Mouse (Mus musculus): ENCODE data around the gene Tmem108.

Tmem108 gene

GRCm38 (mm10) chr9:103721081-103721480, 40.6 kb downstream of the Tmem108 start:
- peak in 1 of 2 experiments; percentile 58 for DNase-seq (ENCODE audit: inconsistent age in 2 of 2, low spot score in 1 of 2)

- DNase-seq (ENCODE audit: inconsistent age in 2 of 2, low spot score in 1 of 2): no peak
These were observed 41.6 kb downstream of the Tmem108 start for GRCm38 (mm10) chr9:103720021-103720420.

GRCm38 (mm10) chr9:103716002-103716401, 45.6 kb downstream of the Tmem108 start:
- no peak for DNase-seq (ENCODE audit: inconsistent age in 2 of 2, low spot score in 1 of 2)

GRCm38 (mm10) chr9:103715352-103715751, 46.3 kb downstream of the Tmem108 start:
- no peak for DNase-seq (ENCODE audit: inconsistent age in 2 of 2, low spot score in 1 of 2)

- DNase-seq (ENCODE audit: inconsistent age in 2 of 2, low spot score in 1 of 2): peak in 1 of 2 experiments; percentile 64
These were observed 48.4 kb downstream of the Tmem108 start for GRCm38 (mm10) chr9:103713230-103713629.

GRCm38 (mm10) chr9:103712711-103713110, 48.9 kb downstream of the Tmem108 start:
- DNase-seq (ENCODE audit: inconsistent age in 2 of 2, low spot score in 1 of 2): no peak

GRCm38 (mm10) chr9:103709694-103710093, 51.9 kb downstream of the Tmem108 start:
- DNase-seq (ENCODE audit: inconsistent age in 2 of 2, low spot score in 1 of 2): no peak

GRCm38 (mm10) chr9:103708514-103709173, 53.0 kb downstream of the Tmem108 start:
- no peak for DNase-seq (ENCODE audit: inconsistent age in 2 of 2, low spot score in 1 of 2)

GRCm38 (mm10) chr9:103707857-103708256, 53.8 kb downstream of the Tmem108 start:
- DNase-seq (ENCODE audit: inconsistent age in 2 of 2, low spot score in 1 of 2): no peak

- DNase-seq (ENCODE audit: inconsistent age in 2 of 2, low spot score in 1 of 2): no peak
These were observed 54.4 kb downstream of the Tmem108 start for GRCm38 (mm10) chr9:103707000-103707790.

GRCm38 (mm10) chr9:103705717-103706116, 55.9 kb downstream of the Tmem108 start:
- DNase-seq (ENCODE audit: inconsistent age in 2 of 2, low spot score in 1 of 2): no peak

GRCm38 (mm10) chr9:103703014-103703413, 58.6 kb downstream of the Tmem108 start:
- DNase-seq (ENCODE audit: inconsistent age in 2 of 2, low spot score in 1 of 2): no peak

- DNase-seq (ENCODE audit: inconsistent age in 2 of 2, low spot score in 1 of 2): no peak
These were observed 59.2 kb downstream of the Tmem108 start for GRCm38 (mm10) chr9:103702452-103702851.

GRCm38 (mm10) chr9:103701448-103701847, 60.2 kb downstream of the Tmem108 start:
- DNase-seq (ENCODE audit: inconsistent age in 2 of 2, low spot score in 1 of 2): peak in 1 of 2 experiments; percentile 56

- DNase-seq (ENCODE audit: inconsistent age in 2 of 2, low spot score in 1 of 2): no peak
These were observed 61.4 kb downstream of the Tmem108 start for GRCm38 (mm10) chr9:103700240-103700639.

- no peak for DNase-seq (ENCODE audit: inconsistent age in 2 of 2, low spot score in 1 of 2)
These were observed 64.7 kb downstream of the Tmem108 start for GRCm38 (mm10) chr9:103696967-103697366.

GRCm38 (mm10) chr9:103693826-103694225, 67.8 kb downstream of the Tmem108 start:
- no peak for DNase-seq (ENCODE audit: inconsistent age in 2 of 2, low spot score in 1 of 2)

GRCm38 (mm10) chr9:103692699-103693098, 68.9 kb downstream of the Tmem108 start:
- DNase-seq (ENCODE audit: inconsistent age in 2 of 2, low spot score in 1 of 2): peak in 1 of 2 experiments; percentile 76

GRCm38 (mm10) chr9:103691847-103692246, 69.8 kb downstream of the Tmem108 start:
- no peak for DNase-seq (ENCODE audit: inconsistent age in 2 of 2, low spot score in 1 of 2)

- no peak for DNase-seq (ENCODE audit: inconsistent age in 2 of 2, low spot score in 1 of 2)
These were observed 71.2 kb downstream of the Tmem108 start for GRCm38 (mm10) chr9:103690446-103690845.

- DNase-seq (ENCODE audit: inconsistent age in 2 of 2, low spot score in 1 of 2): no peak
These were observed 71.9 kb downstream of the Tmem108 start for GRCm38 (mm10) chr9:103689697-103690096.

GRCm38 (mm10) chr9:103689006-103689405, 72.6 kb downstream of the Tmem108 start:
- no peak for DNase-seq (ENCODE audit: inconsistent age in 2 of 2, low spot score in 1 of 2)
